ENCODE assay signal across 8 mouse cellular contexts in the genomic region with DNA sequence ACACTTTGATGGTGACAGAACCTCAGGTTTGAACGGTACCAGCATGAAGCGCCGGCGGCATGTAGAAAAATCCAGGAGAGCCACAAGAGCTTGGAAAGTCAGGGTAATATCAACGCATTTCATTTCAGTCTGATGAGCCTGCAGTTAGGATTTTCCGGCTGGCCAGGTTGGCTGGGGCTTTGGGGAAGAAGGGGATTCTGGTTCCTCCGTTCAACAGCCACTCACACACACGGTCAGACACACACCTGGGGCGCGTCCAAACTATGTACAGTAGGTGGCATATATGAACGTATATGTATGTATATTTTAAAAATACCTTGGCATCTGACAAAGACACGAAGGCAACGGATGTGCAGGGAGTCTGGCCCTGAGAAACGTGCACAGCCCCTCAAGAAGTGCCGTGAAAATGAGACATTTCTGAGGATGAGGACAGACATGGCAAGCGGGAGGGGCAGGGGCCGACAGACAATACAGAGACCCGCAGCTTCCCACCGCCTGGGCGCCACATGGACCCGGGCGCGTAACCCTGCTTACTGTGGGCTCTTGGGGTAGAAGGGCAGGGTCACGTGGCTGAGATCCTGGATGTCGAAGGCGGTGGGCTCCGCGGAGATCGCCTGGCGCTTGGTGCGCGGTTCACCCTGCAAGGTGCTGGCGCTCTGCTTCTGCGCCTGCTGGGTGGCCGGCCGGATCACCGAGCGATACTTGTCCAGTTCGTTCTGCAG.
A peak's percentile ranks its signal among the peaks of the same experiment; 100 is the strongest.
DNase-seq lines count a peak whose midpoint lies in the region.

No protein-coding gene starts in this region.

- H3K9me3 ChIP-seq in midbrain, embryonic 10.5 days (replicated peaks), result no peaks in the 10 kb centered on the region

- peak; percentile 25 for DNase-seq in layer of hippocampus, adult 11-12 months (ENCODE audit: low spot score)
- no peak for DNase-seq in layer of hippocampus, adult 9-11 months
- peak; percentile 72 for DNase-seq in embryo, embryonic 10 days (ENCODE audit: low spot score)
- DNase-seq in gastrocnemius, postnatal 25 days, result peak; percentile 8
- DNase-seq in layer of hippocampus, adult 8-10 months (ENCODE audit: low spot score in 2 of 2), result peak; percentile 17 to 19
- no peak for DNase-seq in midbrain, embryonic 10.5 days (ENCODE audit: low spot score)
- DNase-seq in yolk sac, embryonic 10.5 days (ENCODE audit: low spot score), result peak; percentile 29
- DNase-seq in cerebellum, adult 11 months, result no peak

- H3K36me3 ChIP-seq in midbrain, embryonic 10.5 days, result no peaks in the 10 kb centered on the region

- 4% methylated on average over 39 of the region's 39 CpGs for WGBS in midbrain, embryonic 10.5 days

- peak overlapping the region; percentile 88 for H3K27ac ChIP-seq in midbrain, embryonic 10.5 days (replicated peaks)

- H3K4me3 ChIP-seq in midbrain, embryonic 10.5 days, result peak overlapping the region; percentile 63

- peaks cover 26% of the 10 kb centered on the region for H3K27me3 ChIP-seq in midbrain, embryonic 10.5 days (ENCODE audit: low read depth, poor library complexity, severe bottlenecking)

- H3K4me1 ChIP-seq in midbrain, embryonic 10.5 days, result peaks cover 28% of the 10 kb centered on the region

Comparison
In these comparisons a context has a peak if more than half of its experiments do, and no peak if none do; other contexts are left out.
1. DNase-seq: peak in layer of hippocampus, adult 11-12 months (single experiment), embryo, embryonic 10 days (single experiment), gastrocnemius, postnatal 25 days (single experiment), layer of hippocampus, adult 8-10 months (2 of 2) and yolk sac, embryonic 10.5 days (single experiment); none in layer of hippocampus, adult 9-11 months (single experiment), midbrain, embryonic 10.5 days (single experiment) and cerebellum, adult 11 months (single experiment).